Comparison of ENCODE assay signal across 9 mouse cellular contexts in genomic region chr11:79088325-79088724, GRCm38 (mm10). TPM values are rescaled to one million over a fixed set of nuclear protein-coding genes. Genes with fewer than 3 reads are reported as not detected.
DNase-seq lines count a peak whose midpoint lies in the region; ATAC-seq and TF ChIP-seq lines count a peak whose summit lies in the region.
"Had no signal": no experiment of that assay in that cellular context is flagged by ENCODE, and none has a peak within 500 bp of the region (broad histone marks: within the 10 kb centered on the region; RNA-seq: fewer than 3 reads in every experiment).

No protein-coding gene starts in this region.

- no peak for TF ChIP-seq CTCF in liver, adult 2 months (IDR thresholded peaks at IDR 0.05; ENCODE audit: low read depth, low read length)
- no peak for TF ChIP-seq CTCF in bone marrow, adult 2 months (IDR thresholded peaks at IDR 0.05; ENCODE audit: control insufficient read depth, insufficient read depth, low read length)

- H3K4me2 ChIP-seq in myocyte (ENCODE audit: low read depth): peak overlapping the region; percentile 16

- ATAC-seq in hematopoietic stem cell, adult 5-6 weeks (replicated peaks in 1 of 2; ENCODE audit: insufficient read depth in 1 of 2, low FRiP score in 2 of 2, low TSS enrichment in 1 of 2, low read depth in 1 of 2, poor library complexity in 2 of 2, severe bottlenecking in 2 of 2): peak; percentile 48
- ATAC-seq in erythroblast, adult 5-6 weeks (replicated peaks; ENCODE audit: low FRiP score, poor library complexity, severe bottlenecking): no peak

- no peaks in the 10 kb centered on the region for H3K36me3 ChIP-seq in liver, adult 2 months (ENCODE audit: control insufficient read depth, insufficient read depth, low read length)
- no peaks in the 10 kb centered on the region for H3K36me3 ChIP-seq in myocyte (ENCODE audit: control insufficient read depth, insufficient read depth)

- H3ac ChIP-seq in myocyte (ENCODE audit: control insufficient read depth, insufficient read length): no peak overlapping the region

- H3K27ac ChIP-seq in liver, adult 2 months (replicated peaks; ENCODE audit: insufficient read depth, low read depth, low read length): peak overlapping the region; percentile 30
- peak overlapping the region; percentile 86 for H3K27ac ChIP-seq in bone marrow, adult 2 months (ENCODE audit: control insufficient read depth, insufficient read depth, low read depth, low read length, poor library complexity)

- H3K79me2 ChIP-seq in liver, adult 2 months (ENCODE audit: control insufficient read depth, insufficient read depth, low read length): no peaks in the 10 kb centered on the region
- H3K79me2 ChIP-seq in myocyte (ENCODE audit: control insufficient read depth, insufficient read depth): no peaks in the 10 kb centered on the region

- WGBS in liver, adult 2 months: 77% methylated on average over 9 of the region's 9 CpGs
- 9% methylated on average over 9 of the region's 9 CpGs for WGBS in bone marrow, adult 2 months

- no peak for TF ChIP-seq POLR2A in liver, adult 2 months (IDR thresholded peaks at IDR 0.05; ENCODE audit: extremely low read depth, insufficient read depth, low read length)
- TF ChIP-seq POLR2A in bone marrow, adult 2 months (IDR thresholded peaks at IDR 0.05; ENCODE audit: borderline replicate concordance, control insufficient read depth, low read depth, low read length): no peak
- no peak for TF ChIP-seq POLR2A in myocyte (IDR thresholded peaks at IDR 0.05; ENCODE audit: insufficient read length, low read depth)

- H3K27me3 ChIP-seq in liver, adult 2 months (ENCODE audit: control insufficient read depth, insufficient read depth, low read length): no peaks in the 10 kb centered on the region
- no peaks in the 10 kb centered on the region for H3K27me3 ChIP-seq in myocyte (ENCODE audit: control insufficient read depth, insufficient read depth, insufficient read length)

- no peak for DNase-seq in liver, adult 2 months (ENCODE audit: extremely low read depth, low read depth, low spot score)
- DNase-seq in liver: no peak
- DNase-seq in cerebellum, postnatal 36 days: no peak
- DNase-seq: cerebellum, adult 9-10 months; heart, postnatal 4 days had no signal

- no peak overlapping the region for H3K9ac ChIP-seq in liver, adult 2 months (ENCODE audit: low read depth, low read length)

- no peak overlapping the region for H3K4me3 ChIP-seq in liver, adult 2 months (ENCODE audit: insufficient read depth, low read depth, low read length)
- H3K4me3 ChIP-seq in bone marrow, adult 2 months (replicated peaks; ENCODE audit: control insufficient read depth, low read depth, low read length): peak overlapping the region; percentile 59
- H3K4me3 ChIP-seq in myocyte: no peak overlapping the region

- peaks cover 12% of the 10 kb centered on the region; the same call in 1 of the 2 replicates for H3K4me1 ChIP-seq in liver, adult 2 months (ENCODE audit: control insufficient read depth, insufficient read depth, low read length)
- H3K4me1 ChIP-seq in bone marrow, adult 2 months (ENCODE audit: control insufficient read depth, insufficient read depth, low read length): peaks cover 14% of the 10 kb centered on the region

TF ChIP-seq in myocyte, 11 proteins besides CTCF, POLR2A, EP300 and RAD21:
- TF ChIP-seq POLR2AphosphoS2 (IDR thresholded peaks at IDR 0.05; ENCODE audit: insufficient read length, low read depth): no peak
- no peak for TF ChIP-seq REST (IDR thresholded peaks at IDR 0.05; ENCODE audit: insufficient read depth, insufficient read length)
- TF ChIP-seq CEBPB (IDR thresholded peaks at IDR 0.05; ENCODE audit: insufficient read depth, poor library complexity, severe bottlenecking): no peak
- no peak for TF ChIP-seq TCF12 (IDR thresholded peaks at IDR 0.05; ENCODE audit: insufficient read depth, poor library complexity, severe bottlenecking)
- no peak for TF ChIP-seq MYOD1 (IDR thresholded peaks at IDR 0.05; ENCODE audit: control insufficient read depth in 1 of 3, insufficient read length in 2 of 3, low read depth in 2 of 3)
- no peak for TF ChIP-seq MYOG (IDR thresholded peaks at IDR 0.05; ENCODE audit: control insufficient read depth in 1 of 3, insufficient read depth in 1 of 3, insufficient read length in 2 of 3, low read depth in 2 of 3)
- no peak for TF ChIP-seq E2F4 (IDR thresholded peaks at IDR 0.05; ENCODE audit: insufficient read depth)
- TF ChIP-seq SRF (IDR thresholded peaks at IDR 0.05; ENCODE audit: control insufficient read depth, insufficient read length, low read depth): no peak
- no peak for TF ChIP-seq MAX (IDR thresholded peaks at IDR 0.05; ENCODE audit: low read depth)
- no peak for TF ChIP-seq USF1 (IDR thresholded peaks at IDR 0.05; ENCODE audit: low read depth)
- no peak for TF ChIP-seq TCF3 (IDR thresholded peaks at IDR 0.05; ENCODE audit: insufficient read length, low read depth)
TF ChIP-seq in myocyte: peak in this region for 0.

RNA-seq across cellular contexts. Expression of gene Ksr1, which starts 57.9 kb away (rescaled TPM):
- total RNA-seq in liver, adult 2 months (2014; rRNA removed): 0.65 and 1.2 TPM in 2 replicates
- 1.2 and 1.5 TPM in 2 replicates for polyA plus RNA-seq in liver, adult 2 months (2012; rRNA removed)
- 6.4 and 18.2 TPM in 2 replicates for polyA plus RNA-seq in bone marrow, adult 2 months (2011; ENCODE audit: insufficient read depth, insufficient read length, low replicate concordance, missing spikeins)
- total RNA-seq in hematopoietic stem cell, adult 5-6 weeks (2017): 10.3 and 15.1 TPM in 2 replicates
- polyA plus RNA-seq in myocyte (2012; fragmentation: generic; extraction: Trizol): 20.6 TPM
- total RNA-seq in erythroblast, adult 5-6 weeks (2015; ENCODE audit: low replicate concordance): 4.2 and 6.3 TPM in 2 replicates
- total RNA-seq in erythroblast, adult 5-6 weeks (2017; ENCODE audit: low replicate concordance): 7.2 and 21.1 TPM in 2 replicates
